Mouse (Mus musculus): Measurements from ENCODE around the gene Nfya.

Nfya gene

DNA sequence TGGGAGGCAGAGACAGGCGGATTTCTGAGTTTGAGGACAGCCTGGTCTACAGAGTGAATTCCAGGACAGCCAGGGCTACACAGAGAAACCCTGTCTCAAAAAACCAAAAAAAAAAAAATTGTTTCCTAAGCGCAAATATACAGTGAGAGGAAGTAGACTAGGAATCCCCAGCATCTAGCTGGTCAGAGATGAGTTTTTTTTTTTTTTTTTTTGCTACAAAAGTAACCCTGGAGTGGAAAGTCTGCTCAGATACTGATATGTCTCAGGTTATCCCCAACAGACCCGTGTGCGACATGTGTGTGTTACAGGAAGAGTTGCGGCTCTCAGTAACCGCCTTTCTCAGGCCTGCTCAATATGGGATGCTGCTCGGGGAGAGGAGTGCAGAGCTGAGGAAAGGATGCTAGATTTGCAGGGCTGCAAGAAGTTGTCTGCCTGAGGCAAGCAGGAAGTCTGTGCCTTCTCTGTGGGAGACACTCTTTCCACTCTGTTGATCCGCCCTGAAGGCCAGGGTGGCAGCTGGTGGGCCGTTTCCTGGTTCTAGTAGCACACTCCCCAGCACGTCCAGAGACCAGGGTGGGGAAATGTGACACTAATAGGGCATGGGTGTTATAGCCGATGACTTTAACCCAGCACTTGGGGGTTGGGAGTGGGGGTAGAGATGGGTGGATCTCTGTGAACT lies 18.3 kb upstream of the Nfya start:
- DNase-seq, result no peak

DNA sequence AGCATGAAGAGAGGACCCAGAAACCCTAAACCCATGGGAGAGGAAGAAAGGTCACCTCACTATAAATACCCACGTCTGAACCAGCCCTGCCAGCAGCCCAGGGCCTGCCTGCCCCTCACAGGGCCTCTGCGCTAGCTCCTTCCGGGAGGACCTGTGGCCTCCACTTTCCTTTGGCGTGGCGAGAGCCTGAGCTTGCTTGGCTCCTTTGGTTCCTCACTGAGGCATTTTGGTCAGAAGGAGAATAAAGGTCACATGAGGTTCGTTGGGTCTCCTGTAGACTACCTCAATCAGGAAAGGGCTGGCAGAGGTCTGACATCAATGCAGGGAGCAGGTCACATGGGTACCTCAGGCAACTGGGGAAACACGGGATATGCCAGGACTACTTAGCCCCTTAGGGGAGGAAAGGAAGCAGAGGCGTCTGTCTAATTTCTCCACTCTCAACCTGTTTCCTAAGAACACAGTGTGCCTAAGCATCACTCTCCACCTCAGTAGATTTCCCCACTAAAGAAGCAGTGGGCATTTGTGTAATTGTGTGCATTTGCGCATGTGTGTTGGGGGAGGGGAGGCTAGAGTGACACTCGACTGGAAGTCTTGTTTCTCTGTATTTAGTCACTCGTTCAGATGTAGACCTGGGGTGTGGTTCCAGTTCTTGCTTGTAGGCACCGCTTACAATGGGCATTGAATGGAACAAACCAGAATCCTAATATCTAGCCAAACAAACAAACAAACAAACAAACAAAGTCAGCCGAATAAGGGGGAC lies 17.5 kb upstream of the Nfya start:
- DNase-seq, result no peak

DNA sequence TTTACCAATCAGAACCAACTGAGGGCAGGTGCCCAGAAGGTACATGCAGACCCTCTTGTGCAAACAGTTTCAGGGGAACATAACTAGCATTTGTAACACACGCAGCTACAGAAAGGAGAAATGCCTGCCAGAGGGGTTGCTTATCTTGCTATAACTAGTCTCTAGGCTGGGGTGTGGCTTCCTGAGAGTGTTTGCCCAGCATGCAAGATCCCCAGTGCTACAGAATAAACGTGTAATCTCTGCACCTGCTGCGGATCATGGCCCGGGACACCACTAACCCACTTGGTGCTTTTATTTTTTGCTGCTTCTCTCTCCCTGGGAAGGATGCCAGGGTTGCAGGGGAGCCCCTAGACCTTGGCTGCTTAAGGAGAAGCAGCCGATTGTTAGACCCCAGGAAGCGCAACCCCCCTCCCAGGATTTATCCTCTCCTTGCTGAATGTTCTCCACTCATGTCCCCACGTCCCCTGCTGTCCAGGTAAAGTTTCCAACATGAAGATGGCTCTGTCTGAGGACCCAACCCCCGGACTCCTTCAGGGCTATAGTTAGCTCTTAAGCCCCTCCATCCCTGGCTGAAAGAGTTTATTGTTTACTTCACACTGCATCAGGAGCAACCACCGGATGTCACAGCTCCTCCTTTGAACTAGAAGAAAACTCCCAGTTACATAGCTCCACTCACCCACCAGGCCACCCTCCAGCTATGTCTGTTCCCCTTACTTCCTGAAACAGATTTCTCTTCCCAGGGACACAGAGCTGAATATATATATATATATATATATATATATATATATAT lies 16.3 kb upstream of the Nfya start:
- DNase-seq, result no peak

DNA sequence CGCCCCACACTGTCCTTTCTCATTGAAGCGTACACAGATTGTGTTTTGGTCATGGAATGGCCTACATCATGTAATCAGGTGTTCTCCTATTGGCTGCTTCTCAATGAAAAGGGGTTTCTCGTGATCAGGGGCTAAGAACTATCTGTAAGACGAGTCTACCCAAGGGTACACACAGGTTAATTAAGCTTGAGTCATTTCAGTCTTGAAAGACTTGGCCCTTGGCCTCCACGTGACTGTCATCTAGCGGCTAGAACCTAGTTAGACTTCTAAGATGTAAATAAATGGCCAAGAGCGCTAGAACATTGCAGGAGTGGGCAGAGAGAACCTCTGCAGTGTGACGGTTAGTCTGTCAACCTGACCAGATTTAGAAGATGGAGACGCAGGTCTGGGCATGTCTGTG lies 14.5 kb upstream of the Nfya start:
- no peak for DNase-seq

DNA sequence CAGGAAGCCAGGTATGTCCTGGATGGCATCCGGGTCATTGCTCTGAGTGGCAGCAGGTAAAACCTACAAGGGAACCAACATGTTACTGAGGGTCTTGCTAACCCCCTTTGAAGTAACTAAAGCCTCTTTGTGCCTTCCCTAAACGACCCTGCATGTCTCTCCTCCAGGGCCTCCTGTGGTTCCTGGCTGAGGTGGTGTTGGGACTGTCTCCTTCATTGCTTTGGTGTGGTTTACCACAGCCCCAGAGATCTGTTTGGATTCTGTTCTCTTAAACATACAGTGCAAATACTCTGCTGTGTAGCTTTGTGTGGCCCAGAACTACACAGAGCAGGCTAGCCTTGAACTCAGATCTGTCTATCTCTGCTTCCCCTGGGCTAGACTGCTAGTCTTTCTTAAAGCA lies 9.9 kb upstream of the Nfya start:
- no peak for DNase-seq

DNA sequence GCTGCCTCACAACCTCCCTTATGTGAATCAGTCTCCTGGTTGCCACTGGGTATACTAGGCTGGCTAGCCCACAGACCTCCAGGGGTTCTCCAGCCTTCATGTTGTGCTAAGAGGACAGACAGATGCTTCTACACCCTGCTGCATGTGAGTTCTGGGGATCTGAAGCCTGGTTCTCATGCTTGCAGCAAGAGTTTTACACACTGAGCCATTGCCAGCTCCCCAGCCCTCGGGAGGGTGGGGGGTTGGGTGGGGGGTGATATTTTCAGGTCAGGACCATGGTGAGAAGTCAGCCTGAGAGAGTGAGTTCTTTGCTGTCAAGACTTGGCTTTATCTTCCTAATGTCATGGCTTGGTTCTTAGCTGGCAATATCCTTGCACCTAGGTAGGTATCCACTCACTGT lies 9.1 kb upstream of the Nfya start:
- no peak for DNase-seq

DNA sequence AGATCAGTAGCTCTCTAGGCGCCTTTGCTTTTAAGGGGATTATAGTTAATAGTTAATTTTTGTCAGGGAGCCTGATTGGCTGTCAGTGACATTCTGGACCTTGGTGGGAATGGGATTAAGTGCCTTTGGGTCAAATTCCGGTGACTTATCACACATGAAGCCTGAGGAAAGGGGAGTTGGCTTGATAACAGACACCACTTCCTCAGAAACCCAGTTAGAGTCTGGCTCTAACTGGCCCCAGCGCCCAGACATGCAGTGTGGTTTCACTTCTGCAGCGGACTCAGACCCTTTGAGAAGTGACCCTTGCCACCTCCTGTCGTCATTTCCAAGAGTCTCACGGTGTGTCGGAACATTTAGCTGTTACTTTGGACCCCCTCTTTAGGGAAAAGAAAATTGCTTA lies 8.5 kb upstream of the Nfya start:
- no peak for DNase-seq

DNA sequence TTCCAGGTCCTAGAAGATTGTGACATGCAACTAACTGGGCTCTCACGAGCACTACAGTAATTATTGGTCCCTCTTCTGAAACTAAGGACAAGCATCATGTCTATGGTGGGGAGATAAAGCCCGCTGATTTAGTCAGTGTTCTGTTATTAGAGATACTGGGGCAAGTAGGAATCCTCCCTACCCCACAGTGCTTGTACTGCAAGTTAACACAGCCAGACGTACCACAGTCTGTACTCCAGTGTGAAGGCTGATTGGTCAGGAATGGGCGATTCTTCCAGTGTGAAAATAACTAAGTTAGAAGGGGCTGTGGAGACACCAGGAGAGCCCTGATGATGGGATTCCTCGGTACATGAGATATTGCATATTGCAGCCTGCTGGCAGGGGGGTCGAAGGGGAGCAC lies 7.8 kb upstream of the Nfya start:
- DNase-seq, result no peak

DNA sequence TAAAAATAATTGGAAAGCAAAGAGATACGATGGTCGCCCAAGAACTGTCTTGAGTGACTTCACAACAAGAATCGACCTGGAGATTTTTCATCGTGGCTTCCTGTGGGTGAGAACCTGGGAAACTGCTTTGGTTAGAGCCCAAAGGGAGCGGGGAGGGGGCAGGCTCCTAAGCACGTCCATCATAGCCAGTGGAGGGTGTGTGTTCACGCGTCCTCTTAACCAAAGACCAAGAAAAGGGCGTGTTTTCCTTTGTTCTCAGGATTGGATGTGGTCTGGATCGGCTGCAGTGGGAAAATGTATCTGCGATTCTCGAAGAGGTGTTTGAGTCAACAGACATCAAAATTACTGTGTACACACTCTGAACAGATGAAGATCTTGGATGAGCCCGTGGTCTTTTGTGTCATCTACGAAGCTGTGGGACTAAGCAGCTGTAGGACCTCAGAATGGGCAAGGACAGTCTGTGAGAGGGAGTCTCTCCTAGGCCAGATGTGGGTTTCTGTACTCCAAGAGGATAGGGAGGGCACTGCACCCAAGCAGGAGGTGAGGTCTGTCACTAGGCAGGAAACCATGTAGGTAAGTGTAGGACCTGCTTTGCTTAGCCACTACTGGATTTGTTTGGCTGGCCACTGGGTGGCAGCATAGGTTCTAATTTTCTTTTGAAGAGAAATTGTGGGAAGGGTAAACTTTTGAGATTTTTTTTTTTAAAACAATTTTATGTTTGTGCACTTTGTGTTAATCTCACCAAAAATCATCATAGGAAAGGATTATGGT lies 6.9 kb upstream of the Nfya start:
- peak; percentile 45 for DNase-seq

DNA sequence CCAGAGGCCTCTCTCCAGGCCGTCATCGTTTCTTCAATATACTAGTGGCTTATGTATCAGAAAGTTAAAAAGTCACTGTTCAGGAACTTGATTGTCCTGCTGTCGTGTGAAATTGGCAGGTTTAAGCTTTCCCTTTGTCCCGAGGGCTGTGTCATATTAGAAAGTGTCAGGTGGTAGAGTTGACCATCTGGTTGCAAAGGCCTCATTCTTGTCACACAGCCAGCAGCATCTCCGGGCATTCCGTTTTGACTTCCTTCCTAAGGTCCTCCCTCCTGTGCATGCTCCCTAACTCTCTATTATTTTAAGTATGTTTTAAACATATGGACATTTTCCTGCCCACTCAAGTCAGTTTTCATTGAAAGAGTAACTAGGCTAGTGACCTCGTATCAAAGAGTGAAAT lies 6.3 kb upstream of the Nfya start:
- peak; percentile 57 for DNase-seq

DNA sequence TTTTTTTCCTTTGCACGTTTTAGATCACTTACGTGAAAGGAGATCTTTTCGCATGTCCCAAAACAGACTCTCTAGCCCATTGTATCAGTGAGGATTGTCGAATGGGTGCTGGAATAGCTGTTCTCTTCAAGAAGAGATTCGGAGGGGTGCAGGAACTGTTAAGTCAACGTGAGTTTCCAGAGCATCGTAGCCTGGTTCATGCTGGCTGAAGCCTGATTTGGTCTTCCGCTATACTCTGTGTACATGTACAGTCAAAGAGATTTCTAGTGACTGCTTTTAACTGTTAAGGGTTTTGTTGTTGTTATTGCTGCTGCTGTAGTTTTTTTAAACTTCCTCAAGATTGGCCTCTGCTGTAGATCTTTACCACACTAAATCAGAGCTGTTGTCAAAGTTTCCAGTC lies 1.5 kb upstream of the Nfya start:
- DNase-seq, result no peak

DNA sequence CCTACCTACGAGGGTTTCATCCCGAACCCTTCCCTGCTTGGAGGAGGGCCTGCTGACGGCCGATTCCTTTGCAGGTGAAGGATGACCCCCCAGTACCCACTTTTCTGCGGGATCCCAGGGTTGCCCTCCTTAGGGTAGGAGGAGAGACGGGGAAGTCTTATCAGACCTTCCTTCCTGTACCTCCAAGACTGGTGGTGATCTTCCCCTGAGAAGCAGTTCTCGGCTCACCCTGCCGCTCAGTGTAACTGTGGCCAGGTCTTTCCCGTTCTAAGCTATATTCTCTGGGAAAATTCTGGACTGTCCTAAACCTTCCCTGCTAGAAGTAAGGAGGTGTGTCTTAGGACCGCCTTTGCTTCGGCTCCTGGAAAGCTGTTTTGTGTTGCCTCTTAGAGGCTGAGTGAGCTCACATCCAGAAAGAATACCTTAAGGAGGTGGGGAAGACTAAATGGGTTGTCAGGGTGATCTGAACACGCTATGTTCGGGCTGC lies 636 bp upstream of the Nfya start:
- DNase-seq, result no peak

DNA sequence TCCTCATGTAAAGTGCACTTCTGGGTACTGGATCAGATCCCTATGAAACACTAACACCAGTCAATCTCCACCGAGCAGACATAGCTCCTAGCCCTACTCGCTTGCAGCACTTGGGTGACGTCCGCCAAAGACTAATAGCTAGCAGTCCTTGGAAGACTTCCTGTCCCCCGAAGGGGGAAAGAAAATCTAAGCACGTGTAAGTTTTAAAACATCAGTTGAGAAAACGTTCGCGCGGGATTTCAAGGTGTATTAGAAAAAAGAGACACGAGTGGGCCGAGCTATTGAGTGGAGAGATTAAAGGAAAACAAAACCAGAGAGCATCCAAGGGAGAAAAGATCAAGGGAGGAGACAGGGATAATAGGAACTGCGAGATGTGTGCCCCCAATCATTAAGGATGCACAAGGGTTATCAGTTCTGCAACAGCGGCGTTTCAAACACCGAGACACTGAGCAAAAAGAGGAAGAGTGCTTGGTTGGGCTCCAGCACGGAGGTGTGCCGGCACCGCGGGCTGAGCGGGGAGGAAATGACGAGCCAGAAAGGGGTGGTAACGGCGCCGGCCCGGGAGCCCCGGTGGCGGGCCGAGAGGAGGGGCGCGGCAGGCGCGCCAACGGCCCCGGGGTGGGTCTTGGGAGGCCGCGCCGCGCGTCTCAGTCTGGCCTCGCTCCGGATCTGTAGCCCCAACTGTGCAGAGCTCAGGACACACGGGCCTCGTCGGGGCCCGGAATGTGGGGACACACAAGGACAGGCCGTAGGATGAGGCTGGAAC lies 997 bp downstream of the Nfya start:
- peak; percentile 76 for DNase-seq

DNA sequence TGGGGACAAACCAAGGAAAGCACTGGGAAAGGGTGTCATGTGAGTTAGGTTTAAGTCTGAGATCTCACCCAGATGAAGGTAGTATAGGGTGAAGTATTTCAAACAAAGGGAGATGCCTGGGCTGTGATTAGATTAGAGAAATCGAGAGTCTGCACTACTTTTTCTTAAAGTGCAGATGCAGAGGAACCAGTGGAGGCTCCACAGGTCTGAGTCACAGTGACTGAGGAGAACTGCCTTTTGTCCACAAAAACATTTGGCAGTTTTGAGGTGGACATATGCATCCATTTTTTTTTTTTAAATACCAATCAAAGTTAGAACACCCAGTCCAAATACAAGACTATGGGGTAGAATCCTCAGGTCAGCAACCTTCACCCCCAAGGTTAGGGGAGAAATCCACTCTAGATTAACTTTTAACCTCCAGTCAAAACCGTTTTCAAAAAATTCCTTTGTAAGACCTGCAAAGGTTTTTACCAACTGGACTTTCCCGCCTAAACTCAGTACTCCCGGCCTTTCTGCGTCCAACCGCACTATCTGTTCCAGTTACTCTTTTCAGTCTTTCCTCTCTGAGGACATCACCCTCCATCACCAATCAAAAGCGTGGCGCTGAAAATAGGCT lies 1.7 kb downstream of the Nfya start:
- no peak for DNase-seq

DNA sequence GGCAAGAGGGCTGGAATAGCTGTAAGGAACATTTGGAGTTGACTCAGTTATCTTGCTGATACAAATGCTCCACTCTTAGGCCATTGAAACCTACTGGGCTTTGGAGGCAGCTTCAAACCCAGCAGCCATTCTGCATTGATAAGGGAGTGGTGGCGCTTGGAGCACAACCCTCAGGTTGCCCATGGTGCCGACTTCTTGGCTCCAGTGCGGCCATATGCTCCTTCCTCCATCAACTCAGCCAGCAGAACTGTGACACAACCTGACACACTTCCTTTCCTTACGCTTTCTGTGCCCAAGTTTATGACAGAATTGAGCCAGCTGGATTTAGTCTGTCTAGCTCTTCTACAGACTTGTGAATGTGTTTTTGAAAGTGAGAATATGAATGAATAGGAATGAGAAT lies 2.6 kb downstream of the Nfya start:
- no peak for DNase-seq

DNA sequence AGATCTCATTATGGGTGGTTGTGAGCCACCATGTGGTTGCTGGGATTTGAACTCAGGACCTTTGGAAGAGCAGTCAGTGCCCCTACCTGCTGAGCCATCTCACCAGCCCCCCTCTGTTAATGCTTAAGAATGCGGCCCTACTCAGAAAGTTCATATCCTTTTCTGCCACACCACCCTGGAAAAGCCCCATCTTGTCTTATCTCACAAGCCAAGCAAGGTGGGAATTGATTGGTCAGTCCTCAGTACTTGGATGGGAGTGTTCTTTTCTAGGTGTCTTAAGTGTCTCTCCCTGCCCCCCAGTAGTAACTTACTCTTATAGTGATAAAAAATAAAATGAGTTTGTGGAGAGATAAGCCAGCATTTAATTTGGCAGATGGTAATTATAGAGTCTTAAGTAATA lies 5.0 kb downstream of the Nfya start:
- no peak for DNase-seq

DNA sequence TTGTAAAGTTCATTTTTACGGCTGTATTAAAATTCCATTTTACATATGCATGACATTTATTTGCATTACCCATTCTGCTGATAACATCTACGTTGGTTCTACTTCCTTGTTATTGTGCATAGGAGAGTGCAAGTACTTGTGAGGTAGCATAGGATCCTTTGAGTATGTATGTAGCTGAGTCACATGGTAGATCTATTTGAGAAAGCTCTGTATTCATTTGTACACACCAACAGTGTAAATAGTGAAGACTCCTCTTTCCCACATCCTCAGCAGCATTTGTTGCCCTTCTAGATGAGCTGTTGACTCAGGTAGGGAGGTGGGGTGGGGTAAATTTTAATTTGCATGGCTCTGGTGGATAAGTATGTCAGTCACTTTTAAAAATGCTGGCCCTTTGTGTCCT lies 5.9 kb downstream of the Nfya start:
- no peak for DNase-seq

DNA sequence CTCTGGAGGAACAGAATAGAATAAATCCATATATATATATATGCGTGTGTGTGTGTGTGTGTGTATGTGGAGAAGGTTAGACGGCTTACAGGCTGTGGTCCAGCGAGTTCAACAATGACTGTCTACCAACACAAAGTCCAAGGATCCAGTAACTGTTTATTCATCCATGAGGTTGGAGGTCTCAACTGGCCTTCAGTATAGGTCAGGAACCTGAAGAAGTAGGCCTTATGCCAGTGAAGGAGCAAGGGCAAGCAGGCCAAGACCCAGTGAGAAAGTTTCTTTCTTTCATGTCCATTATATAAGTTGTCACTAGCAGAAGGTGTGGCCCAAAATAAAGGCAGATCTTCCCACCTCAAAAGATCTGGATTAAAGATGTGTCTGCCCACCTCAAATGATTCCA lies 7.0 kb downstream of the Nfya start:
- DNase-seq, result no peak

DNA sequence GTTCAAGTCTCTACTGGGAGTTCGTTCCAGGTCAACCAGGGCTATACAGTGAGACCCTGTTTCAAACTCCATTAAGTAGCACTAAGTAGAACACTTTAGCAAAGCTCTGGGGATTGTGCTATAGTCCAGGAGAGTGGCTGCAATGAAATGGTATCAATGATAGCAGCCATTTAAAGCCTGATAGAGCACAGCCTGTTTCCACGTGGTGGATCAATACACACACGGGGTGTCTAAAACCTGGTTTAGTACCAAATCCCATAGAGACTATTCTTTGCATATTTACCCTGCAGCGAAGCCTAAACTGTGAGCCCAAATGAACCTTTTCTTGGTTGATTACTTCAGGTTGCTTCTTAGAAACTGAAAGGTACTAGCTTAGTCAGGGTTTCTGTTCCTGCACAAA lies 8.0 kb downstream of the Nfya start:
- DNase-seq, result no peak

DNA sequence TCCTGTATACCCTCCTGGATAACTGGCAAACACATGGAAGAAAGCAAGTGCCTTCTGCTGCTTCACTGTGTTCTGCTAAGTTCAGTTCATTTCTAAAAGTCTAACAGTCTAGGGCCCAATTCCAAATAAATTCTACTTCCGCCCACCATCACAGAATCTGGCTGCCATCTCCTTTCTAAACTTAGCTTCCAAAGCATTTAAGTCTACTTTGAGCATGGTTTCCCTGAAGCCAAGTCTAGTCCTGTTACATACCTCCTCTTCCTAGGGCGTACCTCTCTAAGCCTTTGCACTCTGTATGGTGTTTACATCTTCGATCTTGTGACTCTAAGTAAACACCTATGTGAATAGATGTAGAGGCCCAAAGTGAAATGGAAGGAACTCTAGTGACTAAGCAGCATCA lies 17.1 kb downstream of the Nfya start:
- no peak for DNase-seq

DNA sequence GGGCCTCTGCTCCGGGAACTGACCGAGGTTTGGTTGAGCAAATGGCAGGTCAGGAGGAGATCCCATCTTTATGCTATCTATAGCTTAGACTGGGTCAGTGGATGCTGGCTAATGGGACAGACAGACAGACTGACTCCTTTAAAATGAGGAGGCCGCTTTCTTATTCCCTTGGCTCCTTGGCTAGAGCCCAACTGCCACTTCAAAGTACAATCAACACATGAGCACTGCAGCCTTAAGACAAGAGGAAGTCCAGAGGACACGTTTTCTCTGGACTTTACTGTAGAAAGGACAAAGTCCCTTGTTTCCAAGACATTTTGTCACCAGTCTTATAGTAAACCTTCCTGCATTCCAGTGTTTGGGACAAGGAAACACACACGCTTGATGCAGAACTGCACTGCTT lies 18.3 kb downstream of the Nfya start:
- DNase-seq, result no peak

DNA sequence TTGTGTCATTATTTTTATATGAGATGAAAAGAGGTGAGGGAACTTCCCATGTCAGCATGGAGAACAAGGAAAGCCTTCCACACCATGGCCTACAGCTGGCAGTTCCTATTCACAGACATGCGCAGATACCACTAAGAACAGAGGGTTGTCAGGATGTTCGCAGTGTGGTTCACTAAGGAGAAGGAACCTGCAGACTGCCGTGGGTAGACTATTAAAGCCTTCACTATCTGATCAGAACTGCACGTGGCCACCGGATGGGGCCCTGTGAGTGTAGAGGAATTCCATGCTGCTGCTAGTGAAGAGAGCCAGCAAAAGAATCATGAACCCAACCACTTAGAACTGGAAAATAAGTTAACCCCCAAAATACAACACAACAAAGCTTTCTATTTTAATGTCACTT lies 20.3 kb downstream of the Nfya start:
- DNase-seq, result no peak
